Mouse (Mus musculus) liver, adult 2 months (tissue): ENCODE measurements around the gene Igf2r. TPM values are rescaled to one million over a fixed set of nuclear protein-coding genes. Genes with fewer than 3 reads are reported as not detected.

Source experiments
- DNase-seq: peaks from one replicate; pipeline ENCODE4 v3.0.0-alpha.2; 2011; ENCODE audit warnings: low read depth, low spot score; ENCODE audit errors: extremely low read depth
- H3K27ac ChIP-seq: fragments of 200-500 bp; replicated peaks from 2 replicates; pipeline ENCODE4 v1.5.1; 2012; ENCODE audit warnings: low read depth, mild to moderate bottlenecking, control low read depth, inconsistent platforms, low read length; ENCODE audit not compliant: insufficient read depth
- H3K27me3 ChIP-seq: fragments of 200-500 bp; 2 replicates; pipeline ENCODE4 v1.6.1; 2012; ENCODE audit warnings: mild to moderate bottlenecking, moderate library complexity, low read length, inconsistent platforms; ENCODE audit not compliant: control insufficient read depth, insufficient read depth
- H3K36me3 ChIP-seq: fragments of 200-500 bp; 2 replicates; pipeline ENCODE4 v1.6.1; 2012; ENCODE audit warnings: low read length, inconsistent platforms; ENCODE audit not compliant: control insufficient read depth, insufficient read depth
- H3K4me1 ChIP-seq: fragments of 200-500 bp; 2 replicates; pipeline ENCODE4 v1.6.1; 2011; ENCODE audit warnings: low read length; ENCODE audit not compliant: control insufficient read depth, insufficient read depth
- H3K4me3 ChIP-seq: fragments of 200-500 bp; 2 replicates; pipeline ENCODE4 v1.5.1; 2011; ENCODE audit warnings: low read depth, mild to moderate bottlenecking, control low read depth, low read length, moderate library complexity; ENCODE audit not compliant: insufficient read depth
- H3K79me2 ChIP-seq: fragments of 200-500 bp; 2 replicates; pipeline ENCODE4 v1.6.1; 2012; ENCODE audit warnings: inconsistent platforms, mild to moderate bottlenecking, low read length, moderate library complexity; ENCODE audit not compliant: control insufficient read depth, insufficient read depth
- H3K9ac ChIP-seq: fragments of 200-500 bp; 2 replicates; pipeline ENCODE4 v1.6.1; 2012; ENCODE audit warnings: low read depth, mild to moderate bottlenecking, control low read depth, inconsistent platforms, low read length
- CTCF ChIP-seq: fragments of 200-500 bp; IDR thresholded peaks from 2 replicates; pipeline ENCODE4 v1.5.1; 2011; ENCODE audit warnings: low read depth, low read length, control low read depth
- POLR2A ChIP-seq: fragments of 200-500 bp; IDR thresholded peaks from 2 replicates; pipeline ENCODE4 v1.6.1; 2011; ENCODE audit warnings: low read length, control low read depth; ENCODE audit not compliant: insufficient read depth; ENCODE audit errors: extremely low read depth
- WGBS: fragments of 180-500 bp; shearing (Covaris S2); methylation state at CpG from one replicate; pipeline ENCODE4 v1.1.7; 2018; 5-methylcytosine and 5-hydroxymethylcytosine counted together
- polyA plus RNA-seq: library from polyadenylated mRNA; depleted of rRNA; stranded (reverse); fragments of >200 nt; gene quantifications from 2 replicates; pipeline ENCODE4 v1.2.3, GENCODE M21; 2012
- total RNA-seq: library from RNA; depleted of rRNA; stranded (reverse); fragments of >200 nt; gene quantifications from 2 replicates; pipeline ENCODE4 v1.2.3, GENCODE M21; 2014

Igf2r gene
- total and polyA plus RNA-seq, 2 experiments = 8.0 to 22.3 TPM

DNA sequence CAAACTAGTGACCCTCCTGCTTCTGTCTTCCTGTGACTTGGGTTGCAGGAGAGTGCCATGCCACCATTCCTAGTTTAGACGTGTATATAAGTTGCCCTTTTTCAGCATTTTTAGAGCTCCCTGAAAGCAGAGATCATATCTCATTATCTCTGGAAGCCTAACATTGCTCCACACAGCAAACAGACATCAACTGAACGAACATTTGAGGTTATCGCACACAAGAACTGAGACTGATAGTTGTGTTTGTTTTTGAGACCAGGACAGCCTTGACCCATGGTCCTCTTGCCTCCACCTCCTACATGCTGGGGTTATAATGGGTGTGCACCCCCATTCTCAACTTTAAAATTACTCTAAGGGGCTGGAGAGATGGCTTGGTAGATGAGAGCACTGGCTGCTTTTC is 27.2 kb upstream of the Igf2r start:
- H3K27ac ChIP-seq = no peak overlapping the region
- no peak overlapping the region for H3K4me3 ChIP-seq
- H3K4me1 ChIP-seq = peaks cover 6% of the 10 kb centered on the region
- TF ChIP-seq CTCF = no peak
- no peak for TF ChIP-seq POLR2A
- no peaks in the 10 kb centered on the region for H3K36me3 ChIP-seq
- no peak overlapping the region for H3K9ac ChIP-seq
- 21% methylated on average over 3 of the region's 3 CpGs for WGBS
- H3K27me3 ChIP-seq = no peaks in the 10 kb centered on the region
- no peaks in the 10 kb centered on the region for H3K79me2 ChIP-seq
- DNase-seq = peak; percentile 80

DNA sequence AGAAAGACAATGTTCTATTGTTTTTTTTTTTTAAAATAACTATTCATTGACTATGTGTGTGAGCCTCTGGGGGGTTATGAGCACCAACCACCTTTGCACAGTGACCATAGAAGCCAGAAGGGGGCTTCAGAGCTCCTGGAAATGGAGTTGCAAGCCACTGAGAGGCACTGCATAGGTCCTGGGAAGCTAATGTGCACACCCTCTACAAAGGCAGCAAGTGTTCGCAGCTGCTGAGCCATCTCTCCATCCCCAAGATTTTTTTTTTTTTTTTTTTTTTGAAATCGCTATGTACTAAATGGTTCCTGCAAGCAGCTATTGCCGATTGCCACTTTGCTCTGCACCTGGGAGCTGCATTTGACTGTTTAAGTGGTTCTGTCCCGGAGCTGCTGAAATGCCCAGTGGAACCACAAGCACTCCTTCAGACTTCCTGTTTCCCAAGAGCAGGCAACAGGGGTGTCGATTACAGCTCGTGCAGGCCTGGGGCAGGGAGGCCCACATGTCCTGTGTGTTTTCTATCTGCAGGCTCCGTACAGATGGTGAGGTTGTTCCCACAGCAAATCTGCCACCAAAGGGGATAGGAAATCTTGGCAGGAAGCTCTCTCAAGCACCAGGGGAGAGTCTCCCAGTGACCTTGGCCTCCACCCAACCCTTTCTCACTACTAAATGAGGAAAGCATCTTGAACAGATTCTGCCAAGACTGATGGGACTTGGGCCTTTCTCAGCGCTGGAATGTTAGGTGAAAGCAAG is 24.4 kb upstream of the Igf2r start:
- H3K79me2 ChIP-seq = no peaks in the 10 kb centered on the region
- DNase-seq = no peak
- no peaks in the 10 kb centered on the region for H3K27me3 ChIP-seq
- peaks cover 16% of the 10 kb centered on the region for H3K4me1 ChIP-seq
- H3K9ac ChIP-seq = no peak overlapping the region
- 76% methylated on average over 8 of the region's 8 CpGs for WGBS
- H3K36me3 ChIP-seq = no peaks in the 10 kb centered on the region
- no peak overlapping the region for H3K4me3 ChIP-seq
- TF ChIP-seq POLR2A (no peak), CTCF (no peak)
- H3K27ac ChIP-seq = no peak overlapping the region

DNA sequence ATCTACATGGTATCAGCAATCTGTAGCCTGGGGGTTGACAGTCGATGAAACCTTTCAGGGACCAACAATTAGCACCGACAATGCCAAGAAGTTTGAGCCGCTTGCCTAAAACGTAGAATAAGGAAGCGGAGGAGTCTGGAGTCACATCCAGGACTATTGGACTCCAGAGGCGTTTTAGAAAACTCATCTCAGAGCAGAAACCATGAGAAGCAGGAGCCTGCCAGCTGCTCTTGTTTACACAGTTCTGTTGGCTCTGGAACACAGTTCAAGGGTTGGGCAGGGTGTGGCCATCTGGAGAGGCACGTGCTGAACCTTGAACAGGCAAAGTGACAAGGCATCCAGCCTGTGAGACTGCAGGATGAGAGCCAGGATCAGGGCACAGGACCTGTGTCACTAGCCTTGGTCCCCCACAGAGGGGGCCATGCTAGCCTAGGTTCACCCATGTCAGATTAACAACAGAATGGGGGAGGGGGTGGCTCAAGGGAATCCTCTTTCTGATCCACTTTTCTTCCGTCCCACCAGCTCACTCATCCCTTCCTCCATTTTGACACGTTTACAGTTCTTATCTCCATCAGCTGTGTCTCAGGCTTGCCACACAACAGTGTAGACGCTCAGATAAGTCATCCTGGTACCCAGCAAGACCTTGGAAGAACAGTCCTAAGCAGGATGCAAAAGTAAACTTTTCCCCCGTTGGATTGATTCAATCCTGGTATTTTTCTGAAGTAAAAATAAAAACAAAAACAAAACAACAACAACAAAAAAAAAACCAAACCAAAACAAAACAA is 23.1 kb upstream of the Igf2r start:
- 23% methylated on average over 11 of the region's 11 CpGs for WGBS
- H3K79me2 ChIP-seq = no peaks in the 10 kb centered on the region
- TF ChIP-seq POLR2A (no peak), CTCF (no peak)

DNA sequence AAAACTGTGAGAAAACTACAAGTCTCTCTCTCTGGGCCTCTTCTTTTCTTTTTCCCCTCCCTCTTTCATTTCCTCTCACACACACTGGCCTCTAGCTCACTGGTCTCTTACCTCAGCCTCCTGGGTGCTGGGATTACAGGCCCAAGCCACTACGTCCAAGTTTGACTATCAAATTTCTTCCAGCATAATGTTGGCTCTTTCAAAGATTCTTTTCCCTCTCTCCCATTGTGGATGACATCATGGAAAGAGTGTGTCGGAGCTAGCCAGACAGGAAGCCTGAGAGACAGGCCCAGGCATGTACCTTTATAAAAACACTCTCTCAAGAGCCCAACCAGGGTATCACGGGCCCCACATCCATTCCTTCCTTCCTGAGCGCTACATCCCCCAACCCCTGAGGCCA is 22.0 kb upstream of the Igf2r start:
- Histone ChIP-seq H3K9ac (no peak overlapping the region), H3K79me2 (no peaks in the 10 kb centered on the region), H3K27me3 (no peaks in the 10 kb centered on the region), H3K4me3 (no peak overlapping the region), H3K27ac (no peak overlapping the region), H3K4me1 (peaks cover 15% of the 10 kb centered on the region), H3K36me3 (no peaks in the 10 kb centered on the region)
- no peak for TF ChIP-seq CTCF
- TF ChIP-seq POLR2A = no peak
- 71% methylated on average over 4 of the region's 4 CpGs for WGBS
- no peak for DNase-seq

More for the DNA sequence above, 23.1 kb upstream of the Igf2r start:
- H3K4me3 ChIP-seq = no peak overlapping the region
- no peaks in the 10 kb centered on the region for H3K27me3 ChIP-seq
- H3K36me3 ChIP-seq = no peaks in the 10 kb centered on the region
- H3K4me1 ChIP-seq = peaks cover 16% of the 10 kb centered on the region
- DNase-seq = peak; percentile 98
- no peak overlapping the region for H3K9ac ChIP-seq
- H3K27ac ChIP-seq = no peak overlapping the region

DNA sequence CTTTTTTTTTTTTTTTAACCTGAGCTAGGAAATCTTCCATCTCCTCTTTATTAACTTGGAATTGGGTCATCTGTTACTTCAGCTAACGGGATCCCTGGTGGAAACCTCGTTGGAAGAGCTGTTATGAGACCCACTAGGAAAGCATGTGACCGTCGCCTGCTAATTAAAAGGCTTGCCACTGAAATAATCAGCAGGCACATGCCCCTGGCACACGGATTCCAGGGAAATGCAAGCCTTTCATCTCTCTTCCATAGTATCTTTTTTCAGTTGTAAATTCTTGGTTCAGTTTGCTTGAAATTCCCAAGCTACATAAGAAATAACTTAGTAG is 21.6 kb upstream of the Igf2r start:
- Histone ChIP-seq H3K9ac (no peak overlapping the region), H3K4me1 (peaks cover 15% of the 10 kb centered on the region), H3K27ac (no peak overlapping the region), H3K27me3 (no peaks in the 10 kb centered on the region), H3K36me3 (no peaks in the 10 kb centered on the region), H3K4me3 (no peak overlapping the region), H3K79me2 (no peaks in the 10 kb centered on the region)
- DNase-seq = no peak
- 61% methylated on average over 5 of the region's 5 CpGs for WGBS
- TF ChIP-seq POLR2A = no peak
- TF ChIP-seq CTCF = no peak
